Mouse (Mus musculus): ENCODE data around the gene Mzf1. TPM values are rescaled to one million over a fixed set of nuclear protein-coding genes. Genes with fewer than 3 reads are reported as not detected.
A peak's percentile ranks its signal among the peaks of the same experiment; 100 is the strongest.

The Mzf1 gene
- polyA plus RNA-seq, 1 experiment from 2014 or later: 4.9 TPM

GRCm38 (mm10) chr7:13043120-13043444, 11.5 kb downstream of the Mzf1 start:
- Histone ChIP-seq H3K36me3 (no peaks in the 10 kb centered on the region), H3K27me3 (replicated peaks) (peaks cover 46% of the 10 kb centered on the region), H3K9me3 (no peaks in the 10 kb centered on the region), H3K27ac (no peak overlapping the region), H3K4me1 (peaks cover 22% of the 10 kb centered on the region), H3K4me3 (no peak overlapping the region), H3K9ac (peak overlapping the region; percentile 59), H3K4me2 (replicated peaks) (peak overlapping the region; percentile 77)
- ATAC-seq (ENCODE audit: low FRiP score, low read depth): no peak
- WGBS: 43% methylated on average over 16 of the region's 16 CpGs

DNA sequence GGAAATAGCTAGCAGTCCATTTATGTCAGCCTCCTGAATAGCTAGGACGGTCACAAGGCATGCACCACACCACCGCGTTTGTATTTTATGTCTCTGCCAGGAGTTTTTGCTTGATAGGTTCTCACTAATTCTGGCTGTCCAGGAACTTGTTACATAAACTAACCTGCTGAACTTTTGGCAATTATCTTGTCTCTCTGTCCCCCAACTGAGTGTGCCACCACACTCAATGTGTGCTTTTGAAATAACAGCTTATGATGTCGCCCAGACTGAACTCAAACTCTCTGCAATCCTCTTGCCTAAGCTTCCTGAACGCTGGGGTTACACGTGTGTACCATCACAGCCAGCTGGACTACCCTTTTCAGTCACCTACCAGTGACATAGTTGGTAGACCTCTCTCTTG, 12.1 kb downstream of the Mzf1 start:
- 74% methylated on average over 6 of the region's 6 CpGs for WGBS
- H3K27me3 ChIP-seq (replicated peaks): peaks cover 46% of the 10 kb centered on the region
- ATAC-seq (ENCODE audit: low FRiP score, low read depth): no peak

GRCm38 (mm10) chr7:13041256-13041655, 13.3 kb downstream of the Mzf1 start:
- Histone ChIP-seq H3K27me3 (replicated peaks) (peaks cover 46% of the 10 kb centered on the region), H3K4me1 (peaks cover 30% of the 10 kb centered on the region), H3K4me3 (no peak overlapping the region), H3K9me3 (no peaks in the 10 kb centered on the region), H3K36me3 (peaks cover 2% of the 10 kb centered on the region), H3K27ac (no peak overlapping the region), H3K4me2 (replicated peaks) (no peak overlapping the region), H3K9ac (no peak overlapping the region)
- ATAC-seq (ENCODE audit: low FRiP score, low read depth): no peak
- 67% methylated on average over 1 of the region's 1 CpGs for WGBS

More for the DNA sequence above, 12.1 kb downstream of the Mzf1 start:
- Histone ChIP-seq H3K4me3 (no peak overlapping the region), H3K27ac (no peak overlapping the region), H3K4me1 (peaks cover 22% of the 10 kb centered on the region), H3K4me2 (replicated peaks) (no peak overlapping the region), H3K9ac (no peak overlapping the region), H3K9me3 (no peaks in the 10 kb centered on the region), H3K36me3 (no peaks in the 10 kb centered on the region)

GRCm38 (mm10) chr7:13039181-13039580, 15.4 kb downstream of the Mzf1 start:
- Histone ChIP-seq H3K27me3 (replicated peaks) (peaks cover 31% of the 10 kb centered on the region), H3K9me3 (no peaks in the 10 kb centered on the region), H3K36me3 (peaks cover 16% of the 10 kb centered on the region), H3K4me3 (no peak overlapping the region), H3K4me2 (replicated peaks) (peak overlapping the region; percentile 88), H3K27ac (no peak overlapping the region), H3K4me1 (peaks cover 34% of the 10 kb centered on the region), H3K9ac (peak overlapping the region; percentile 93)
- WGBS: 94% methylated on average over 1 of the region's 1 CpGs
- no peak for ATAC-seq (ENCODE audit: low FRiP score, low read depth)

DNA sequence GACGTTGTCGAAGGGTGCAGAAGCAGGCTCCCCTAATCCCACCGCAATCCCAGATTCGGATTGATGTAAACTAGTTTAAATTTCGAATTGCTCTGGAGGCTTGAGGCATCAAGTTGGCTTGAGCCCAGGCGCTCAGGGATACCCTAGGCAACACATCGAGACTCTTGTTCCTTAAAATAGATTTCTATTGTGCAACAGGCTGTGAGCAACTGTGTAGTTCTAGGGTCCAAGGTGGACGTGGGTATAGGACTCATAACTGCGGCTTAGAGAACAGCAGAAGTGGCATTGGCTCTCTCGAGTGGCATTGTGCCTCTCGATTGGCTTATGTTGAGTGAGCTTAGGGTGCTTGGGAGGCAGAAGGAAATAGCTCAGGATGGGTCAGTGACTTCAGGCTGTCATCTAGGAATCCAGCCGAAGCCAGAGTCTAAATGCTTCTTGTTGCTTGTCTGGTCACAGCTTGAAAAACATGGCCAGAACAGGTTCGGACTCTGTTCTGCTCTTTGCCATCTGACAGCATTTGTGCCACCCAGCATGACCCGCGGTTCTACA, 15.9 kb downstream of the Mzf1 start:
- WGBS: 24% methylated on average over 15 of the region's 15 CpGs
- H3K4me1 ChIP-seq: peaks cover 34% of the 10 kb centered on the region
- H3K4me3 ChIP-seq: peak overlapping the region; percentile 78
- ATAC-seq (ENCODE audit: low FRiP score, low read depth): no peak
- no peaks in the 10 kb centered on the region for H3K9me3 ChIP-seq
- peaks cover 16% of the 10 kb centered on the region for H3K36me3 ChIP-seq
- H3K27me3 ChIP-seq (replicated peaks): peaks cover 26% of the 10 kb centered on the region
- peak overlapping the region; percentile 99; the same call in 1 of the 2 replicates for H3K27ac ChIP-seq
- peak overlapping the region; percentile 93 for H3K9ac ChIP-seq
- peak overlapping the region; percentile 88 for H3K4me2 ChIP-seq (replicated peaks)

- H3K9me3 ChIP-seq: no peaks in the 10 kb centered on the region
- H3K4me2 ChIP-seq (replicated peaks): peak within 1 kb of the TSS; percentile 88
- peaks cover 34% of the 10 kb centered on the region for H3K4me1 ChIP-seq
- ATAC-seq (ENCODE audit: low FRiP score, low read depth): peak; percentile 92
- peak within 1 kb of the TSS; percentile 99 for H3K27ac ChIP-seq
- peak within 1 kb of the TSS; percentile 78 for H3K4me3 ChIP-seq
- H3K27me3 ChIP-seq (replicated peaks): peaks cover 19% of the 10 kb centered on the region
- H3K36me3 ChIP-seq: peaks cover 16% of the 10 kb centered on the region
- under 1% methylated on average over 62 of the region's 65 CpGs for WGBS
- peak within 1 kb of the TSS; percentile 93 for H3K9ac ChIP-seq
These were observed 16.5 kb downstream of the Mzf1 start, which contains the start of gene Ube2m for GRCm38 (mm10) chr7:13037901-13038555. TSS of gene Ube2m (minus strand) at chr7:13038275.

GRCm38 (mm10) chr7:13037366-13037765, 17.2 kb downstream of the Mzf1 start:
- Histone ChIP-seq H3K36me3 (peaks cover 23% of the 10 kb centered on the region), H3K27me3 (replicated peaks) (peaks cover 13% of the 10 kb centered on the region), H3K4me1 (peaks cover 36% of the 10 kb centered on the region)

GRCm38 (mm10) chr7:13036806-13037205, 17.8 kb downstream of the Mzf1 start:
- WGBS: 50% methylated on average over 4 of the region's 4 CpGs
- ATAC-seq (ENCODE audit: low FRiP score, low read depth): no peak
- Histone ChIP-seq H3K4me3 (peak overlapping the region; percentile 78), H3K36me3 (peaks cover 28% of the 10 kb centered on the region), H3K27me3 (replicated peaks) (peaks cover 7% of the 10 kb centered on the region), H3K9ac (peak overlapping the region; percentile 93), H3K4me1 (peaks cover 40% of the 10 kb centered on the region), H3K9me3 (no peaks in the 10 kb centered on the region), H3K4me2 (replicated peaks) (peak overlapping the region; percentile 88), H3K27ac (no peak overlapping the region)

More at GRCm38 (mm10) chr7:13037366-13037765, 17.2 kb downstream of the Mzf1 start:
- WGBS: under 1% methylated on average over 25 of the region's 33 CpGs
- Histone ChIP-seq H3K4me3 (peak overlapping the region; percentile 78), H3K9me3 (no peaks in the 10 kb centered on the region), H3K9ac (peak overlapping the region; percentile 93), H3K4me2 (replicated peaks) (peak overlapping the region; percentile 88), H3K27ac (peak overlapping the region; percentile 99; the same call in 1 of the 2 replicates)
- no peak for ATAC-seq (ENCODE audit: low FRiP score, low read depth)

- no peak; the same call in 1 of the 2 replicates for ATAC-seq (ENCODE audit: low FRiP score, low read depth)
- Histone ChIP-seq H3K4me3 (peak overlapping the region; percentile 58; the same call in 1 of the 2 replicates), H3K4me2 (replicated peaks) (peak overlapping the region; percentile 91), H3K4me1 (peaks cover 40% of the 10 kb centered on the region), H3K9me3 (no peaks in the 10 kb centered on the region), H3K27me3 (replicated peaks) (no peaks in the 10 kb centered on the region), H3K36me3 (peaks cover 41% of the 10 kb centered on the region), H3K9ac (peak overlapping the region; percentile 29; the same call in 1 of the 2 replicates), H3K27ac (peak overlapping the region; percentile 74; the same call in 1 of the 2 replicates)
- WGBS: 83% methylated on average over 17 of the region's 17 CpGs
These were observed 19.2 kb downstream of the Mzf1 start for GRCm38 (mm10) chr7:13035211-13035855.

GRCm38 (mm10) chr7:13034148-13034977, 20.2 kb downstream of the Mzf1 start, which contains the start of gene Chmp2a:
TSS of gene Chmp2a (minus strand) at chr7:13034807.
- Histone ChIP-seq H3K4me2 (replicated peaks) (peak within 1 kb of the TSS; percentile 91), H3K27me3 (replicated peaks) (no peaks in the 10 kb centered on the region), H3K4me1 (peaks cover 40% of the 10 kb centered on the region), H3K4me3 (peak within 1 kb of the TSS; percentile 58), H3K27ac (peak within 1 kb of the TSS; percentile 74), H3K9me3 (no peaks in the 10 kb centered on the region), H3K9ac (peak within 1 kb of the TSS; percentile 79), H3K36me3 (peaks cover 51% of the 10 kb centered on the region)
- WGBS: under 1% methylated on average over 45 of the region's 45 CpGs
- peak; percentile 70 for ATAC-seq (ENCODE audit: low FRiP score, low read depth)

DNA sequence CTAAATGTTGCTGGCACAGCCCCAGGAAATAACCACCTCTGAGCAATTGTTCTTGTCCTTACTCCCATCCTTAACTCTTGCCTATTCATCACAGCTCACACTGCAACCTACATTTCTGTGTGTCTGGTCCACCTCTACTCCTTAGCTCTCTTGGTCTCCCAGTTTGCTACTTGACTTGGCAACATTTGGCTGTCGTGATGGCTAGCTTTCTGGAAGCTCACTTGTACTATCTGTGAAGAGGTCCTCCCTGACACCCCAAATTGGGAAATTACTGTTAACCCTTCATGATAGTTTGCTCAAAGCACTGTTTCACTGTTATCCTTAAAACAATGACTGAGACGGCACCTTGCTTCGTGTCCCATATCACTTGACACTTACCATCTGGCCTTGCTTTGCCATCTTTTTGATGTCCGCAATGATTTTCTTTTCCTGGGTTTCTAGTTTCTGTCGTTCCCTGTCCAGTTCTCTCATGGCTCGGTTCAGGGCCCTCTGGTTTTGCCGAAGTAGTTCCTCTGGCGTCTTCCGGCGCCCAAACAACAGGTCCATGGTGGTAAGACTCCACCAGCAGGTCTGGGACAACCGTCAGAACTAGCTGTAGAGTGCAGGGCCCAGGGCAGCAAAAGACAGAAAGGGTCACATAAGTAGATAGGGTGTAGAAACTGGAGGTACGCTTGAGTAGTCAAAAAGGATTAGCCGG, 21.0 kb downstream of the Mzf1 start:
- Histone ChIP-seq H3K9me3 (no peaks in the 10 kb centered on the region), H3K4me3 (peak overlapping the region; percentile 58), H3K27ac (peak overlapping the region; percentile 74; the same call in 1 of the 2 replicates), H3K4me2 (replicated peaks) (peak overlapping the region; percentile 91), H3K4me1 (peaks cover 35% of the 10 kb centered on the region), H3K27me3 (replicated peaks) (no peaks in the 10 kb centered on the region), H3K9ac (peak overlapping the region; percentile 79), H3K36me3 (peaks cover 59% of the 10 kb centered on the region)
- ATAC-seq (ENCODE audit: low FRiP score, low read depth): no peak
- 54% methylated on average over 13 of the region's 13 CpGs for WGBS

Measured in neural tube, embryonic 12.5 days (tissue).